Mouse (Mus musculus) adrenal gland, adult 2 months (tissue): ENCODE measurements around the gene Eif2s3x. TPM values are rescaled to one million over a fixed set of nuclear protein-coding genes. Genes with fewer than 3 reads are reported as not detected.

Source experiments
- polyA plus RNA-seq: library from polyadenylated mRNA; depleted of rRNA; stranded (reverse); fragments of >200 nt; gene quantifications from 2 replicates; pipeline ENCODE4 v1.2.3, GENCODE M21; 2012; rRNA removed
- total RNA-seq, 2 experiments: library from RNA; stranded (reverse); gene quantifications; 2 replicates each; pipeline ENCODE4 v1.2.3; 2021

Eif2s3x gene
- total and polyA plus RNA-seq, 3 experiments: 29.9 to 180 (median 146) TPM

Other genes starting within 250 kb of the Eif2s3x start
- gene AU015836, start 244.2 kb downstream of the Eif2s3x start, total RNA-seq: not detected
- not detected in 2 replicates for gene AU015836, start 244.2 kb downstream of the Eif2s3x start, polyA plus RNA-seq
- 10 to 100 TPM; 19.6 to 28.6 TPM for gene Zfx, start 89.2 kb downstream of the Eif2s3x start, total RNA-seq
- 1.7 and 1.8 TPM in 2 replicates for gene Zfx, start 89.2 kb downstream of the Eif2s3x start, polyA plus RNA-seq
- 10 to 100 TPM; 15.7 to 18.7 TPM for gene Klhl15, start 21.7 kb upstream of the Eif2s3x start, total RNA-seq
- gene Klhl15, start 21.7 kb upstream of the Eif2s3x start, polyA plus RNA-seq: 18.1 and 24.6 TPM in 2 replicates
- not detected for gene Fam90a1b, start 153.9 kb upstream of the Eif2s3x start, total RNA-seq
- not detected in 2 replicates for gene Fam90a1b, start 153.9 kb upstream of the Eif2s3x start, polyA plus RNA-seq
- 10 to 100 TPM; 63.3 to 93.3 TPM for gene Apoo, start 154.3 kb upstream of the Eif2s3x start, total RNA-seq
- 3.5 and 6.7 TPM in 2 replicates for gene Apoo, start 154.3 kb upstream of the Eif2s3x start, polyA plus RNA-seq